Mouse (Mus musculus) lung, postnatal 0 days (tissue): ENCODE data around the gene Pttg1ip.

Experiments used
- CTCF ChIP-seq: IDR thresholded peaks from 2 replicates; pipeline ENCODE4 v1.5.1; 2016; ENCODE audit warnings: antibody characterized with exemption, mild to moderate bottlenecking
- EP300 ChIP-seq: IDR thresholded peaks from 2 replicates; pipeline ENCODE4 v1.6.1; 2016; ENCODE audit warnings: antibody characterized with exemption, mild to moderate bottlenecking, control low read depth

DNA sequence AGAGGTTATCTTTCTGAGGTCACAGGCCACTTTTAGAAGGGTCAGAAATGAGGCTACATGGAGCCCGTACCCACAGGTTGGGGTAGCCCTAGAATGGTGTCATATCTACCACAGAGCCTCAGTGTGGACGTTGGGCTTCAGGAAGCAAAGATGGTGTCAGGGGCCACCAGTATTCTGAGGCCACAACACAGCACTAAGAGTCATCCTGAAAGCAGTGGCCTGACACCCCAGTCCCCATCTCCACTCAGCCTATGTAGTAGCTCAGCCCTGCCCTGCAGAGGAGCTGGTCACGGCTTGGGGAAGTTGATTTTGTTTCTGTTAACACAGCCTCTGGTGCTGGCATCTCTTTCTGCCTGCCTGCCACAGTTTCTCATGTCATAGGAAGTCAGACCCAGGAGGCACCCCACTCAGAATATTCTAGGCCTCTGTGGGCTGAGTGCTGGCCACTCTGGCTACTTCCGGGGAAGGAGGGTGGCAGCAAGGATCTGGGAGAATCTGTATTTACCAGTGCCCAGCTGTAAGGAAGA is 40.9 kb upstream of the Pttg1ip start:
- TF ChIP-seq CTCF (no peak), EP300 (no peak)
